Mouse (Mus musculus): Measurements from ENCODE around the gene Il21.

Gene Il21

DNA sequence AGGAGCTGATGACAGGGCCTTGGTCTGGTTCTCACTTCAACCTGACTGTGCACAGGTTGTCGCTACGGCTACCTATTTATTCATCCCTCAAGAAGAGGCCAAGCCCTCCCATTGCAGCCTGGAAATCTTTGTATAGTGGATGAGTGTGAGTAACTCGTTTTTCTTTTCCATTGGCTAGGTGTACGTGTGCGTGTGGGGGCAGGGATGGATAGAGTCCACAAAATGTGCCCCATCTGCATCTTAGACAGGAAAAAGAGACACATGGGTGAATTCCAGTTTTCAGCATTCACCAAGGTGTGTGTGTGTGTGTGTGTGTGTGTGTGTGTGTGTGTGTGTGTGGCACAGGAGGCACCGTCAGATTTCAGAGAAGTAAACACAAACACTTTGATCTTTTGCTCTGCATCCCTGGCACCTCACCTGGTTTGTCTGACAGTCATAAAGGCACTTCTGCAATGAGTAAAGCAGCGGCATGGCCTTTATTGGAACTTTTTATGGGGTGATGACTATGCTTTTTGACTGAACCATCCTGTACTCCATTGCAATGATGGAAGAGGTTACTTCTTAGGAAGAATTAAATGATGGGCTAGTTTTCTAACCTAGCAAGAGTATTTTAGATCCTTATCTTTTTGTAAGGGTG lies at the start of gene Il21:
Gene Il21, minus strand, starts transcription at position 51 of the 637 bp plus-strand sequence.
- DNase-seq, result no peak

DNA sequence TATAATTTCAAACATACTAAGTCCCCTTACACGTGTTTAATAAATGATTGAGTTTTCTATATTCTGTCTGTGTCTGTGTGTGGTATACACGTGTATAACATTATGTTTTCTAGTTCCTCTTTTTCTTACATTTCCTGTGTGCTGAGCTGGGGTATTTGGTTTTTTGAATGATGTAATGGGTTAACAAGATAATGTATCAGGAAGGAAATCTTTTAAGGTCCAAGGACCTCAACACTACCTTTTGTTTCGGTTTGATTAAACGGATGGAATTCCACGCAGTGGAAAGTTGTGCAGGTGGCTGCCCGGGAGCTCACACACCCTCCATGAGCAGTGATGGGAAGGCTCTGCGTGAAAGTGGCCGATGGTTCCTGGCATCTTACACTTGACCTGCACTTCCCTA lies 48.4 kb upstream of the Il21 start:
- DNase-seq, result no peak

- no peak for DNase-seq
These were observed 47.8 kb upstream of the Il21 start for GRCm38 (mm10) chr3:37280221-37280620.

DNA sequence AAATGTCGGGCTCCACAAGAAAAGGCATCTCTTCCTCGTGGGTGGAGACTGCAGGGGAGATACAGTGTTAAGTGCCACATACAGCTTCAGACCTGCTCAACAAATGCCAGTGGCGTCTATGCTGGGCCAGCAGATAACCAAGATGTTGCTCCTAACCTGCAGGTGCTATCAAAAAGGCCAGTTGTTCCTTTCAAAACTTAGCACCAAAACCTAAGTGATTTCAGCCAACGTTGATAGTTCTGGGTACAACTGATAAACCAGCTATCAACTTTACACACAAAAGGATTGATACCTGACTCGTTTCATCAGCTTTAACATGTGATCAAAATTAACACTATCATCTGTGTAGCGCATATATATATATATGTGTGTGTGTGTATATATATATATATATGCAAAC lies 42.2 kb upstream of the Il21 start:
- DNase-seq, result no peak

GRCm38 (mm10) chr3:37273092-37273491 lies 40.7 kb upstream of the Il21 start:
- no peak for DNase-seq

DNA sequence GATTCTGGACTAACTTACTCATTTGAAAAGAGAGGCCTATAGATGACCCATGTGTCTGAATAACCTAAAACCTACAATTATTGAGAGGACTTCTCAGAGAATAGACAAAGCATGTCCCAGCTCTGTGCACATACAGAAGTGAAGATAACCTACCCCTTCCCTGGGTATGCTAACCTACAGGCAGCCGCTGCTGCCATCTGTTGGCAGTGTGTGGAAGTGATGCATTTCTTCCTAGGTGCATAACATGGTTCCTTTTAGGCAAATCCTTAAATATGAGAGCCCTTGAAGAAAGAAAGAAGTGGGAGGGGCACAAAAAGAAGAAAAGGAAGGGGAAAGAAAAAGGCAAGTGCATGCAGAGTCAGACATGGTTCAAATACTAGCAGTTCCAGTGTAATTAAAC lies 38.8 kb upstream of the Il21 start:
- DNase-seq, result peak; percentile 74 to 79

DNA sequence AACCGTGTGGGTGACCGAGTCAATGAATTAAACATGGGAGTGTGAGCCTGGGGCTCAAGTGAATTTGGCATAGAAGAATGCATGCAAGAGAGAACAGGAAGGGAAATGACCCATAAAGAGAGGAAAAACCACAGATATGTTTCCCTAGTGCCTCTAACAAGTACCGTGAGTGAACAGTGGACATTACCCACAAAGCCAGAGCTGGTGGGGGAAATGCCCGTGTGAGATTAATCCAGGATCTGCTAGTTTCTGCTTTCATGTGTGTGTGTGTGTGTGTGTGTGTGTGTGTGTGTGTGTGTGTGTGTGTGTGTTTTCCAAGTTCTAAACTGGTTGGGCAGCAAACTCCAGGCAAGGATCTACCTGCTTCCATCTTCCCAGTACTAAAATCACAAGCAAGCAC lies 37.5 kb upstream of the Il21 start:
- peak in 1 of 2 experiments; percentile 10 for DNase-seq

DNA sequence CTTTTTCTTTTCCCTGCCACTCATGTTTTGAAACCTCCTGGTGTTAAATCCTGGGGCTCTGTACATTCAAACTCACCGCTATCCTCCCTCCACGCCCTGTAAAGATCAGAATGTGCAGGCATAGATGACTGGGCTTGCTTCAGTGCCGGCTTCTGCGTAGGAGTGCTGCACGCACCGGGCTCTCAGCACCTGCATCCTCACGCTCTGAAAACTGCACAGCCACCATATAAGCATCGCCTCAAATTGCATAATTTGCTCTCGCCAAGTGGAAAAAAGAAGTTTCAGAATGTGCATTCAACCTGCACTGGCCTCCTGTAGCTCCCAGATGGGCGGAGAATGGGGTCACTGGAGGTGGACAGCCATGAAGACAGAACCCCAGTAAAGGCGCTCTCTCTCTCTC lies 35.9 kb upstream of the Il21 start:
- peak in 1 of 2 experiments; percentile 29 for DNase-seq

DNA sequence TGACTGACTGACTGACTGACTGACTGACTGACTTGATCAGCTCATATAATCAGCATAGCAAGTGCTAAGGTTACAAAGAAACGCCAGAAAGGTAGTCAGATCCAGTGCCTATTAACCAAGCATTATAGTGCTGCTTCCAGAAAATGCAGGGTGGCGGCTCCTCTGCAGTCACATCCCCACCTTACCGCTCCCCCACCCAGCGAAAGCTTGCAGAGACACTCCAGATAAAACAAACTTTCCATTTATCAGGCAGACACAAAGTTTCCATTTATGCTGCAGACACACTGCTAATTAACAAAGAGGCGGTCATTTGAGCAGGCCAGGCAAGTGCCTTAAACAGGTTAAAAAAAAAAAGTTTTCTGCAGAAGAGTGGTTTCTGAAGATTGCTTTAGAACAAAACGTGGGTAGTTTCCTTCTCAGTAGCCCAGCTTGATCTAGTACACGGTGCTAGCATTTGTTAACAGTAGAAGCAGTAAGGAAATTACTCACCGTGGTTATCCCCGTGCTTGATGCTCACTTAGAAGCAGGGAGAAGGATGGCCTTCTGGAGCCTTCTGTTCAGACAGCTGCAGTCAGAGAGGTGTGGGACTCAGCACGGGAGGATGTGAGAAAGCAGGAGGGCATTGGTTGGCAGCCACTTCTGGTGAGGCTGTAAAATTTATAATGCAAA lies 27.0 kb upstream of the Il21 start:
- no peak for DNase-seq

DNA sequence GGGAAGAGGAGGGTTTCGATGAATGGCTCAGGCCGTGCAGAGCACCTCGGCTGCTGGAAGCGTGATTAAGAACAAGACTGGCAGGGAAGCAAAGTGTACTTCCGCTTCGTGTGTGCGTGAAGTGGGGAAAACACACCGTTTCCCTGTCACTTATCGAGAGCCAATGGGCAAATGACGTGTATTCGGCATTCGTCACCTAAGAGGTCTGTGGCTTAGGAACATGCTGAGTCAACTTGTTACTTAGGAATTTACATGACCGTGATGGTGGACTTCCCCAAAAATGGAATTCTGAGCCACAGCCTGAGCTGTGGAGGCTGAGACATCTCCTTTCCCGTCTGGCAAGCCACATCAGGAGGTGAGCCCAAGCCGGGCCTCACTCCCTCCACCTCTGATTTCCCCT lies 25.3 kb upstream of the Il21 start:
- no peak for DNase-seq

- no peak for DNase-seq
These were observed 18.5 kb upstream of the Il21 start for GRCm38 (mm10) chr3:37250967-37251366.

DNA sequence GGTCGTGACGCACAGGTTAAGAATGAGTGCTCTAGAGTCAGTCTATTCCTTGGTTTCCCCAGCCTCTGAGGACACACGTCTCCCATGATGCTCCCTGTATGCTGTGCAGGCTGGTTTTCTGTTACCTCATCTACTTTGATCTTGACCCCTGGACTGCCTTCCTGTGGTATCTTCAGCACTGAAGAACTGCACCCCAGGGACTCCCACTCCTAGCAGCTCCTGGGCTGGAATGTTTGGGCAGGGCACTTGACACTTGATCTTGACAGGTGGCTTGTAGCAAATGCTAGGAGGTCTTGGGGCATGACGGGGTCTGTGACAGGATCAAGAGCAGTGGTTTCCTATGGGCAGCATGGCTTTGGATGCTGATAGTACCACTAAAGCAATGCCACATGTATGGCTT lies 2.6 kb upstream of the Il21 start:
- no peak for DNase-seq

GRCm38 (mm10) chr3:37231153-37231552 lies 1.3 kb downstream of the Il21 start:
- no peak for DNase-seq

DNA sequence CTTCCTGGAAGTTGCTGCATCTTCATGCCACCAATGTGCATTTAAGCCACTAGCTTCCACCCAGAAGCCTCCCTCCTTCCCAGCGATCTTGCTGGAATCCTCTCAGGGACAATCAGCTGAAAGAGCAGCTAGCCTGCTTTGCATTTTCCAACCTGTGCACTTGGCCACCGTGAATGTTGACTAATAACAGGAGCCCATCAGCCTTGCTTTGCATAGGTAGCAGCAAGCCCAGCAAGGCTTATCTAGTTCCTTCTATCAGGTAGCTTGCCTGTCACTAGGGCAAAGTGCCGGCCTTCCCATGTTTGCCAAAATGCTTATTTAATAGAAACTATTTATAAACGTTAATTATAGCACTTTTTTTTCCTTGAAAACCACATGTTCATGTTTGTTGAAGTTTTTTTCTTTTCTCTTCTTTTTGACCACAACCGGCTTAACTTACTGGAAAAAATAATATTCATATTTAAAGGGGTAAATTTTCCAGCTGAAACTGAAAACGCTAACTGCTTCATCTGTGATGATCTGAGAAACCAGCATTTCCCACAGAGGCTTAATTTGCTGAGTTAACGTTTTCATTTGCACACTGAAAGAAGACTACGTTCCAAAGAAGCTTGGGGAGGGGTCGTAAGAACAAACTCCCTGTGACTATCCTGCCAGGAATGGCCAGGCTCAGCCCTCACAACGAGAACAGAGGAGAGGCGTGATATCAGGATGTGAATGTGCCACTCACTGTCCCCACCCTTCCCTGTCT lies 3.2 kb downstream of the Il21 start:
- no peak for DNase-seq

DNA sequence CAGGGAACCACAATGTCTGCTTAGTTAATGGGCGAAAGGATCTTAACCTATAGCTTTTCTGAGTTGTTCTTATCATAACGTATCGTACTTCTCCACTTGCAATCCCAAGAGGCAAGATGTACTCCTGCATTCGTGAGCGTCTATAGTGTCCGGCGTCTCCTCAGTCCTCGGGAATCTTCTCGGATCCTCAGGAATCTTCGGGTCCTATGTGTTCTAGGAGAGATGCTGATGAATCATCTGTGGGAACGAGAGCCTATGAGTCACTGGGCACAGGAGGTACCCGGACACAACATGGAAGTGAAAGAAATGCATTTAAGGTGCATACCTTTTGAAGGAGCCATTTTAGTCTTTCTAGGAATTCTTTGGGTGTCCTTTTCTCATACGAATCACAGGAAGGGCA lies 7.3 kb downstream of the Il21 start:
- no peak for DNase-seq

DNA sequence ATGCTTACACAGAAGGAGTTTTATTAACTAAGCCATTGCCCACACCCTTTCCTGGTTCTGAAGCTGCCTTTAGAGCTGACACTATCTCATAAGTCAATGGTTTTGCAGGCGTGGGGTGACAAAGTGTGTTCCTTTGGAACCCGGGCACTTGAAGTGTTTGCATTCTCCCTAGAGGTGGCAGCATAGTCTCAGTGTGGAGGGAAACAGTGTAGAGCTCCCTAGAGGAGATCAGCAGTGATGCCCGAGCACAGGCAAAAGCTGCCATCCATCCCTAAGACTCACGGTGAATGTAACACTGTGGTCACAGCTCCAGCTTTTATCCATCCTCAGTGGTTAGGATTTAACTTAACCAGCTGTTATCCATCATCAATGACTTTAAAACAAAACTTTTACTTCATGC lies 13.4 kb downstream of the Il21 start:
- peak; percentile 49 to 60 for DNase-seq

GRCm38 (mm10) chr3:37205226-37205800 lies 27.1 kb downstream of the Il21 start:
- no peak for DNase-seq

DNA sequence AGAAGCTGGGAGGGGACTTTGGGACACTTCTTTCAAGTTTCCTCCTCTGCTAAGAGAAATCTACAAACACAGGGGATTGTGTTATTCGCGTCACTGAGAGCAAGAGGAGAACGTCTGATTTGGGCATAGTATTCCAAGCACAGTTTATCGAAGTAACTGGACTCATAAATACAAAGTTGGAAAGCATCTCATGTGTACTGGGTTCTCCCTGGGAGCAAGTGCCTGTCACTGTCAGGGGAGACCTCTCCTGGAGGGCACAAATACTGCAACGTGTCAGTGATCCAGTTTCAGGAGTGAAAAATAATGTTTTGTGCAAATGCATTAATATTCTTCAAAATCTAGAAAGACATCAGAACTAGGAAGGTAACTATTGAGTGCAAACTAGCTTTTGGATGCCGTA lies 27.9 kb downstream of the Il21 start:
- peak; percentile 57 to 72 for DNase-seq

DNA sequence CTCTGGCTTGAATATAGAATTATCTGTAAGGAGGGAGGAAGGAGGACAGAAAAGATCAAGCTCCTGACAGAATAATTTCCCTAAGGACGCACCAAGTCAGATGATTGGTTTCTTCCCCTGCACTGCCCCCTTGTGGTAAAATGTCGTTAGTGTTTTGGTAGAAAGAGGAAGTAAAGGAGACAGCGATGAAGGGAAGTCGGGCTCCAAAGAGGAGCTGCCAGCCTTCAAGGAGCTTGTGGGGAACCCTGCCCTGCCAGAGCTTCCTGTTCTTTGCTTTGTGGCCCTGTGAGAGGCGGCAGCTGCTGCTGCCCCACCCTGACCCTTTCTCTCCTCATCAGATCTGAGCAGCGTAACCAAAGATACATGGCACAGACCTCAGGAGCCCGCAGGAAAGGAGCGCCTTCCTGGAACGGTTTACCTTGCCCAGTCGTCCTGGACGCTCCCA lies 28.4 kb downstream of the Il21 start:
- DNase-seq, result peak; percentile 82 to 84

DNA sequence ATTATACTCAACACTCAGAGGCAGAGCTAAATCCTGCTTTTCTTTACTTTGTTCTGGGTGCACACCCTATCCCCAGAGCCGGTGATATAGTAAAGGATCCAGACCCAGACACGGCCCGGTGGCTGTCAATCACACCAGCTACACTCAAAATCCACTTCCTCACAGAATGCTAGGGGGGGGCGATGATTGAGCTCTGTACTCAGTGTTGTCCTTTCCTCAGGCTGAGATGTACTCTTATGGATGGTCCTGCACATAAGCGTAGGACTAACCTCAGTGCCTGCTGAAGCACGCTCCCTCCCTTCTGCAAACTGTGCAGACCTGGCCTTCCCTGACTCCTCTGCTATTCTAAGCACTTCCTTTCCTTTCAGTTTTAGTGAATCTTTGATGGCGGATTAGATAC lies 29.6 kb downstream of the Il21 start:
- DNase-seq, result no peak

- DNase-seq, result peak in 1 of 2 experiments; percentile 11
These were observed 31.1 kb downstream of the Il21 start for GRCm38 (mm10) chr3:37201122-37201916.

DNA sequence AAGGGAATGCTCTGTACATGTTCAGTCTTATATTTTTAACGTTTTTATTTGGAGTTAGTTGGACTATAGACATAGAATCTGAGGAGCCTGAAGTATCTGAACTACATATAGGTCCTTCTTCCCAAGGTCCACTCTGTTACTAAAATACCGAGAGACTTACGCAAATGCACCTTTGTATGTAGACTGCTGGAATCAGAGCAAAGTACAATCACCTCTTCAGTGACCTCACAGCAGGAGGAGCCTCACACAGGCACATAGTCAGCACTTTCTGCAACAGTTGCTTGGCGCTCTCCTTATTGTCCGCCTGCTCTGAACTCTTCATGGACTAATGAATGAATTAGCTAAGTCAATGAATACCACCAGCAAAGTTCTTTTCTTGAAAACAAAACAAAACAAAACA lies 34.1 kb downstream of the Il21 start:
- no peak for DNase-seq

GRCm38 (mm10) chr3:37191953-37192352 lies 40.5 kb downstream of the Il21 start:
- no peak for DNase-seq

All from kidney, postnatal 4 days (tissue).